Mouse (Mus musculus) left cerebral cortex, postnatal 10 days (tissue): Measurements from ENCODE around the gene Gm7271. TPM values are rescaled to one million over a fixed set of nuclear protein-coding genes. Genes with fewer than 3 reads are reported as not detected.

Source experiments
- DNase-seq, 2 experiments: peaks; one replicate each; pipeline ENCODE4 v3.0.0; 2021 to 2022; ENCODE audit warnings: low spot score in 2 of 2, mixed read lengths in 1 of 2; ENCODE audit errors: extremely low spot score in 1 of 2
- intact Hi-C: fragments of 180-260 bp; cut with DNase I; formaldehyde crosslinking; loops from one replicate; pipeline ENCODE4 v1.15.1; 2025
- total RNA-seq, 2 experiments: library from RNA; stranded (reverse); gene quantifications; 2 replicates each; pipeline ENCODE4 v1.2.3; 2021

Gene Gm7271
- total RNA-seq: under 1 TPM in 1 of 2 experiments, not detected in 1; 0.77 TPM

- DNase-seq: no peak
- intact Hi-C loops: no loop called here
These were observed at the start of gene Gm7271 for GRCm38 (mm10) chr5:76483811-76484210. TSS of gene Gm7271 (plus strand) at chr5:76484040.

- intact Hi-C loops: no loop called here
- DNase-seq: no peak
These were observed 46.7 kb upstream of the Gm7271 start for GRCm38 (mm10) chr5:76437100-76437499.

- DNase-seq: no peak
- intact Hi-C loops: no loop called here
These were observed 46.1 kb upstream of the Gm7271 start for GRCm38 (mm10) chr5:76437696-76438095.

- no peak for DNase-seq
- intact Hi-C loops: no loop called here
These were observed 42.4 kb upstream of the Gm7271 start for GRCm38 (mm10) chr5:76441431-76441830.

GRCm38 (mm10) chr5:76474931-76475330 is 8.9 kb upstream of the Gm7271 start:
- intact Hi-C loops: no loop called here

GRCm38 (mm10) chr5:76476873-76477272 is 7.0 kb upstream of the Gm7271 start:
- intact Hi-C loops: no loop called here

More at GRCm38 (mm10) chr5:76474931-76475330, 8.9 kb upstream of the Gm7271 start:
- no peak for DNase-seq

GRCm38 (mm10) chr5:76477764-76478163 is 6.1 kb upstream of the Gm7271 start:
- no peak for DNase-seq
- intact Hi-C loops: no loop called here

More at GRCm38 (mm10) chr5:76476873-76477272, 7.0 kb upstream of the Gm7271 start:
- DNase-seq: no peak

GRCm38 (mm10) chr5:76495126-76495525 is 11.3 kb downstream of the Gm7271 start:
- DNase-seq: no peak

GRCm38 (mm10) chr5:76522446-76522845 is 38.6 kb downstream of the Gm7271 start:
- intact Hi-C loops: no loop called here
- no peak for DNase-seq

More at GRCm38 (mm10) chr5:76495126-76495525, 11.3 kb downstream of the Gm7271 start:
- intact Hi-C loops: no loop called here

GRCm38 (mm10) chr5:76524623-76525022 is 40.8 kb downstream of the Gm7271 start:
- DNase-seq: no peak
- intact Hi-C loops: no loop called here

GRCm38 (mm10) chr5:76525066-76525465 is 41.2 kb downstream of the Gm7271 start:
- intact Hi-C loops: no loop called here
- DNase-seq: no peak

- DNase-seq: no peak
- intact Hi-C loops: no loop called here
These were observed 42.0 kb downstream of the Gm7271 start for GRCm38 (mm10) chr5:76525829-76526228.

GRCm38 (mm10) chr5:76529040-76529703 is 45.3 kb downstream of the Gm7271 start, which contains the start of gene Exoc1:
TSS of gene Exoc1 (plus strand) at chr5:76529311.
- intact Hi-C loops: no loop called here
- DNase-seq: peak; percentile 96

- DNase-seq: no peak
- intact Hi-C loops: loop anchor here (10.0 kb wide), 1 partner anchor 225 kb away; the partner anchor contains the start of gene Clock
These were observed 45.8 kb downstream of the Gm7271 start for GRCm38 (mm10) chr5:76529704-76530066.

GRCm38 (mm10) chr5:76533186-76533585 is 49.3 kb downstream of the Gm7271 start:
- intact Hi-C loops: loop anchor here (10.0 kb wide), 1 partner anchor 228 kb away; the partner anchor contains the start of gene Clock
- no peak for DNase-seq

GRCm38 (mm10) chr5:76536231-76536630 is 52.4 kb downstream of the Gm7271 start:
- no peak for DNase-seq
- intact Hi-C loops: loop anchor here (10.0 kb wide), 1 partner anchor 231 kb away; the partner anchor contains the start of gene Clock

GRCm38 (mm10) chr5:76537578-76537977 is 53.7 kb downstream of the Gm7271 start:
- intact Hi-C loops: loop anchor here (10.0 kb wide), 1 partner anchor 233 kb away; the partner anchor contains the start of gene Clock
- DNase-seq: no peak

GRCm38 (mm10) chr5:76540181-76540580 is 56.3 kb downstream of the Gm7271 start:
- intact Hi-C loops: loop anchor here (10.0 kb wide), 2 partner anchors 295 to 675 kb away; no protein-coding TSS in a partner anchor
- DNase-seq: peak in 1 of 2 experiments; percentile 19

- intact Hi-C loops: loop anchor here (10.0 kb wide), 2 partner anchors 296 to 676 kb away; no protein-coding TSS in a partner anchor
- DNase-seq: no peak
These were observed 57.0 kb downstream of the Gm7271 start for GRCm38 (mm10) chr5:76540842-76541241.

GRCm38 (mm10) chr5:76543200-76543599 is 59.4 kb downstream of the Gm7271 start:
- no peak for DNase-seq
- intact Hi-C loops: loop anchor here (10.0 kb wide), 2 partner anchors 298 to 678 kb away; no protein-coding TSS in a partner anchor
